Comparison of ENCODE assay signal across 35 mouse cellular contexts in genomic region chr11:46418860-46419259, GRCm38 (mm10). TPM values are rescaled to one million over a fixed set of nuclear protein-coding genes. Genes with fewer than 3 reads are reported as not detected.
"Had no signal": no experiment of that assay in that cellular context is flagged by ENCODE, and none has a peak within 500 bp of the region (broad histone marks: within the 10 kb centered on the region; RNA-seq: fewer than 3 reads in every experiment).

No protein-coding gene starts in this region.

- H3K4me1 ChIP-seq: heart, embryonic 13.5 days; heart, embryonic 15.5 days; hindbrain, embryonic 13.5 days; hindbrain, embryonic 15.5 days; intestine, embryonic 15.5 days; liver, embryonic 12.5 days had no signal

- DNase-seq: gastrocnemius, postnatal 14 days; gastrocnemius, postnatal 36 days; heart, adult 2 months; heart, postnatal 14 days; heart, postnatal 36 days; kidney, adult 18-20 months; kidney, adult 8-10 months; kidney, postnatal 10 days; kidney, postnatal 25 days; kidney, postnatal 4 days; left cerebral cortex, postnatal 4 days had no signal

- H3K27me3 ChIP-seq: heart, embryonic 13.5 days; heart, embryonic 15.5 days; hindbrain, embryonic 13.5 days; hindbrain, embryonic 15.5 days; intestine, embryonic 15.5 days; liver, embryonic 12.5 days had no signal

- H3K4me3 ChIP-seq: heart, adult 2 months; heart, embryonic 13.5 days; heart, embryonic 15.5 days; hindbrain, embryonic 13.5 days; hindbrain, embryonic 15.5 days; intestine, embryonic 15.5 days; layer of hippocampus, adult 2 months; liver, embryonic 12.5 days had no signal

- ATAC-seq: inflammation-experienced regulatory T-cells, adult 6 months; intestine, embryonic 15.5 days; intestine, postnatal 0 days; liver, embryonic 12.5 days had no signal

- H3K4me2 ChIP-seq: heart, embryonic 11.5 days; heart, embryonic 13.5 days; heart, embryonic 15.5 days; hindbrain, embryonic 13.5 days; hindbrain, embryonic 15.5 days; intestine, embryonic 15.5 days; liver, embryonic 12.5 days had no signal

- H3K27ac ChIP-seq: heart, adult 2 months; heart, embryonic 13.5 days; heart, embryonic 15.5 days; hindbrain, embryonic 13.5 days; hindbrain, embryonic 15.5 days; intestine, embryonic 15.5 days; layer of hippocampus, adult 2 months; liver, embryonic 12.5 days; liver, embryonic 14.5 days had no signal

- H3K36me3 ChIP-seq: heart, embryonic 13.5 days; heart, embryonic 15.5 days; hindbrain, embryonic 13.5 days; hindbrain, embryonic 15.5 days; intestine, embryonic 15.5 days; liver, embryonic 12.5 days had no signal

- H3K9ac ChIP-seq: heart, embryonic 13.5 days; heart, embryonic 15.5 days; hindbrain, embryonic 13.5 days; hindbrain, embryonic 15.5 days; intestine, embryonic 15.5 days; liver, embryonic 12.5 days; liver, embryonic 14.5 days had no signal

- H3K9me3 ChIP-seq: heart, embryonic 13.5 days; heart, embryonic 15.5 days; hindbrain, embryonic 13.5 days; hindbrain, embryonic 15.5 days; intestine, embryonic 15.5 days; liver, embryonic 12.5 days had no signal

RNA-seq across cellular contexts. Expression of gene Fam71b, which starts 22.5 kb away (rescaled TPM):
- total RNA-seq: gastrocnemius, adult 18-20 months; gastrocnemius, adult 8-10 months; gastrocnemius, postnatal 14 days; gastrocnemius, postnatal 36 days; heart, adult 2 months; heart, postnatal 14 days; heart, postnatal 36 days; hematopoietic stem cell, adult 5-6 weeks; layer of hippocampus, adult 2 months; layer of hippocampus, postnatal 10 days; layer of hippocampus, postnatal 25 days; left cerebral cortex, adult 8-10 months; left cerebral cortex, postnatal 10 days; left cerebral cortex, postnatal 25 days; left cerebral cortex, postnatal 4 days; liver, adult 2 months had no signal
- polyA plus RNA-seq: heart, embryonic 13.5 days; heart, embryonic 15.5 days; heart, postnatal 0 days; hindbrain, embryonic 11.5 days; hindbrain, embryonic 13.5 days; hindbrain, embryonic 15.5 days; intestine, embryonic 15.5 days; intestine, postnatal 0 days; kidney, embryonic 14.5 days; kidney, embryonic 16.5 days; liver, adult 2 months; liver, embryonic 12.5 days had no signal

RNA-seq across cellular contexts. Expression of gene Itk, which starts 29.5 kb away (rescaled TPM):
- total RNA-seq: gastrocnemius, adult 8-10 months had no signal
- polyA plus RNA-seq: heart, embryonic 11.5 days; heart, embryonic 13.5 days; heart, postnatal 0 days; hindbrain, embryonic 11.5 days; hindbrain, embryonic 13.5 days; hindbrain, embryonic 15.5 days; liver, embryonic 12.5 days had no signal

RNA-seq across cellular contexts. Expression of gene Havcr2, which starts 35.9 kb away (rescaled TPM):
- total RNA-seq: gastrocnemius, adult 18-20 months; gastrocnemius, postnatal 14 days; gastrocnemius, postnatal 36 days had no signal
